Mouse (Mus musculus): Measurements from ENCODE around the gene 2010111I01Rik.

DNA sequence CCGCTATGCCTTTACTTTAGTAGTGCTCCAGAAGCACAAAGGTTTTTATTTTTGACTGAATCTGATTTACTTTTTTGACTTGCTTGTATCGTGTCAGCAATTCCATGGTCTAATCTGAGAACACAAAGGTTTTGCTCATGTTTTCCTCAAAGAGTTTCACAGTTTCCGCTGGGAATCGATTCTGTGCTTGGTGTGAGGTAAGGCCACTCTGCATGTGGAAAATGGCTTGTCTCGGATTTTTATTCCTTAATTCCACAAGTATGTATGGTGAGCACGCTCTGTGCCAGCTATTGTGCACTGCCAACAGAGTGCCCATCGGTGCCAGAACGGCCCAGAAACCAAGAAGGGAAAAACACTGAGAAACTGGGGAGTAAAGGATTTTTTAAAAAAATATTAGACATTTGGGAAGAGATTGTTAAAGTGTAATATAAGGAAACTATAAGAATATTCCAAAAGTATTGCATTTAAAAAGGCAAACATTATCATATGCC lies 132.8 kb downstream of the 2010111I01Rik start:
- no peak for TF ChIP-seq POLR2A (IDR thresholded peaks at IDR 0.05; ENCODE audit: low read depth, low read length)
- no peak for TF ChIP-seq CTCF (IDR thresholded peaks at IDR 0.05; ENCODE audit: borderline replicate concordance, insufficient read depth, low read length)

Measured in embryonic fibroblast, embryonic 13.5 days (primary cell).